Mouse (Mus musculus): ENCODE results near the gene Hk1. TPM values are rescaled to one million over a fixed set of nuclear protein-coding genes. Genes with fewer than 3 reads are reported as not detected.

Gene Hk1
- polyA plus RNA-seq (2016; fragmentation: Nextera tagmentation; extraction: Ambion mirVana): 30.0 and 34.0 TPM in 2 replicates

GRCm38 (mm10) chr10:62379808-62380207, at the start of gene Hk1:
TSS of gene Hk1 (minus strand) at chr10:62379908.
- Histone ChIP-seq H3K27ac (no peak within 1 kb of the TSS), H3K27me3 (ENCODE audit: insufficient read depth, poor library complexity, severe bottlenecking) (no peaks in the 10 kb centered on the region), H3K4me3 (no peak within 1 kb of the TSS), H3K36me3 (no peaks in the 10 kb centered on the region), H3K4me1 (replicated peaks) (peaks cover 6% of the 10 kb centered on the region; the same call in 1 of the 2 replicates), H3K9me3 (no peaks in the 10 kb centered on the region)
- DNase-seq (ENCODE audit: low spot score): no peak
- WGBS: 86% methylated on average over 1 of the region's 1 CpGs

GRCm38 (mm10) chr10:62425081-62425871, 45.6 kb upstream of the Hk1 start:
- H3K4me3 ChIP-seq: no peak overlapping the region
- no peaks in the 10 kb centered on the region for H3K4me1 ChIP-seq (replicated peaks)
- H3K9me3 ChIP-seq: no peaks in the 10 kb centered on the region
- H3K27ac ChIP-seq: no peak overlapping the region
- no peaks in the 10 kb centered on the region for H3K27me3 ChIP-seq (ENCODE audit: insufficient read depth, poor library complexity, severe bottlenecking)
- H3K36me3 ChIP-seq: peaks cover 28% of the 10 kb centered on the region
- DNase-seq (ENCODE audit: low spot score): no peak
- 57% methylated on average over 9 of the region's 9 CpGs for WGBS

GRCm38 (mm10) chr10:62422255-62422654, 42.5 kb upstream of the Hk1 start, which contains the start of gene Hkdc1:
TSS of gene Hkdc1 (minus strand) at chr10:62422491.
- Histone ChIP-seq H3K4me3 (no peak within 1 kb of the TSS), H3K9me3 (no peaks in the 10 kb centered on the region), H3K36me3 (no peaks in the 10 kb centered on the region), H3K27ac (no peak within 1 kb of the TSS), H3K27me3 (ENCODE audit: insufficient read depth, poor library complexity, severe bottlenecking) (no peaks in the 10 kb centered on the region), H3K4me1 (replicated peaks) (peaks cover 5% of the 10 kb centered on the region)
- WGBS: 49% methylated on average over 15 of the region's 15 CpGs
- no peak for DNase-seq (ENCODE audit: low spot score)

GRCm38 (mm10) chr10:62421127-62421526, 41.4 kb upstream of the Hk1 start:
- Histone ChIP-seq H3K4me3 (no peak overlapping the region), H3K36me3 (no peaks in the 10 kb centered on the region), H3K9me3 (no peaks in the 10 kb centered on the region), H3K27ac (no peak overlapping the region), H3K4me1 (replicated peaks) (peaks cover 5% of the 10 kb centered on the region), H3K27me3 (ENCODE audit: insufficient read depth, poor library complexity, severe bottlenecking) (no peaks in the 10 kb centered on the region)
- DNase-seq (ENCODE audit: low spot score): no peak
- 88% methylated on average over 3 of the region's 3 CpGs for WGBS

- Histone ChIP-seq H3K4me3 (no peak overlapping the region), H3K4me1 (replicated peaks) (peaks cover 5% of the 10 kb centered on the region), H3K27me3 (ENCODE audit: insufficient read depth, poor library complexity, severe bottlenecking) (no peaks in the 10 kb centered on the region), H3K27ac (no peak overlapping the region), H3K36me3 (no peaks in the 10 kb centered on the region), H3K9me3 (no peaks in the 10 kb centered on the region)
- DNase-seq (ENCODE audit: low spot score): no peak
- 79% methylated on average over 6 of the region's 6 CpGs for WGBS
These were observed 40.7 kb upstream of the Hk1 start for GRCm38 (mm10) chr10:62420399-62420798.

GRCm38 (mm10) chr10:62419422-62419821, 39.7 kb upstream of the Hk1 start:
- H3K27me3 ChIP-seq (ENCODE audit: insufficient read depth, poor library complexity, severe bottlenecking): no peaks in the 10 kb centered on the region
- H3K36me3 ChIP-seq: no peaks in the 10 kb centered on the region
- H3K9me3 ChIP-seq: no peaks in the 10 kb centered on the region
- peaks cover 5% of the 10 kb centered on the region for H3K4me1 ChIP-seq (replicated peaks)
- WGBS: 83% methylated on average over 5 of the region's 5 CpGs
- no peak for DNase-seq (ENCODE audit: low spot score)
- H3K27ac ChIP-seq: no peak overlapping the region
- H3K4me3 ChIP-seq: no peak overlapping the region

- 67% methylated on average over 7 of the region's 7 CpGs for WGBS
These were observed 39.2 kb upstream of the Hk1 start for GRCm38 (mm10) chr10:62418831-62419356.

GRCm38 (mm10) chr10:62413606-62413982, 33.9 kb upstream of the Hk1 start:
- no peak overlapping the region for H3K27ac ChIP-seq
- no peaks in the 10 kb centered on the region for H3K36me3 ChIP-seq
- peaks cover 26% of the 10 kb centered on the region for H3K4me1 ChIP-seq (replicated peaks)
- H3K9me3 ChIP-seq: no peaks in the 10 kb centered on the region
- 48% methylated on average over 4 of the region's 4 CpGs for WGBS
- H3K4me3 ChIP-seq: no peak overlapping the region
- no peaks in the 10 kb centered on the region for H3K27me3 ChIP-seq (ENCODE audit: insufficient read depth, poor library complexity, severe bottlenecking)
- no peak for DNase-seq (ENCODE audit: low spot score)

More at GRCm38 (mm10) chr10:62418831-62419356, 39.2 kb upstream of the Hk1 start:
- DNase-seq (ENCODE audit: low spot score): no peak
- Histone ChIP-seq H3K9me3 (no peaks in the 10 kb centered on the region), H3K4me3 (no peak overlapping the region), H3K27ac (no peak overlapping the region), H3K36me3 (no peaks in the 10 kb centered on the region), H3K4me1 (replicated peaks) (peaks cover 5% of the 10 kb centered on the region), H3K27me3 (ENCODE audit: insufficient read depth, poor library complexity, severe bottlenecking) (no peaks in the 10 kb centered on the region)

GRCm38 (mm10) chr10:62412906-62413605, 33.3 kb upstream of the Hk1 start:
- Histone ChIP-seq H3K27ac (no peak overlapping the region), H3K4me1 (replicated peaks) (peaks cover 25% of the 10 kb centered on the region), H3K36me3 (no peaks in the 10 kb centered on the region), H3K9me3 (no peaks in the 10 kb centered on the region), H3K27me3 (ENCODE audit: insufficient read depth, poor library complexity, severe bottlenecking) (no peaks in the 10 kb centered on the region), H3K4me3 (no peak overlapping the region)
- no peak for DNase-seq (ENCODE audit: low spot score)
- 45% methylated on average over 8 of the region's 8 CpGs for WGBS

- no peak for DNase-seq (ENCODE audit: low spot score)
- 69% methylated on average over 19 of the region's 19 CpGs for WGBS
- Histone ChIP-seq H3K36me3 (no peaks in the 10 kb centered on the region), H3K4me3 (no peak overlapping the region), H3K27ac (no peak overlapping the region), H3K9me3 (no peaks in the 10 kb centered on the region), H3K27me3 (ENCODE audit: insufficient read depth, poor library complexity, severe bottlenecking) (peaks cover 7% of the 10 kb centered on the region; the same call in 1 of the 2 replicates), H3K4me1 (replicated peaks) (peaks cover 25% of the 10 kb centered on the region)
These were observed 32.0 kb upstream of the Hk1 start for GRCm38 (mm10) chr10:62411431-62412410.

GRCm38 (mm10) chr10:62410943-62411342, 31.2 kb upstream of the Hk1 start:
- peak; percentile 75 for DNase-seq (ENCODE audit: low spot score)
- Histone ChIP-seq H3K9me3 (no peaks in the 10 kb centered on the region), H3K27ac (no peak overlapping the region), H3K4me3 (no peak overlapping the region), H3K4me1 (replicated peaks) (peaks cover 25% of the 10 kb centered on the region), H3K36me3 (no peaks in the 10 kb centered on the region), H3K27me3 (ENCODE audit: insufficient read depth, poor library complexity, severe bottlenecking) (peaks cover 12% of the 10 kb centered on the region; the same call in 1 of the 2 replicates)
- WGBS: 16% methylated on average over 5 of the region's 5 CpGs

GRCm38 (mm10) chr10:62404901-62405300, 25.2 kb upstream of the Hk1 start:
- Histone ChIP-seq H3K4me1 (replicated peaks) (peaks cover 10% of the 10 kb centered on the region), H3K27ac (no peak overlapping the region), H3K27me3 (ENCODE audit: insufficient read depth, poor library complexity, severe bottlenecking) (peaks cover 19% of the 10 kb centered on the region; the same call in 1 of the 2 replicates), H3K36me3 (no peaks in the 10 kb centered on the region), H3K9me3 (no peaks in the 10 kb centered on the region), H3K4me3 (peak overlapping the region; percentile 29)
- WGBS: 41% methylated on average over 14 of the region's 14 CpGs
- peak; percentile 46 for DNase-seq (ENCODE audit: low spot score)
